Mouse (Mus musculus) kidney, postnatal 14 days (tissue): Measurements from ENCODE around the gene Bco2.
A peak's percentile ranks its signal among the peaks of the same experiment; 100 is the strongest.

Experiments used
- DNase-seq: peaks from one replicate; pipeline ENCODE4 v3.0.0; 2022; ENCODE audit warnings: mixed read lengths

Bco2 gene

GRCm38 (mm10) chr9:50502949-50503348 lies 52.0 kb downstream of the Bco2 start:
- no peak for DNase-seq

- DNase-seq = no peak
Measured at GRCm38 (mm10) chr9:50500974-50501501, 53.9 kb downstream of the Bco2 start.

GRCm38 (mm10) chr9:50500467-50500973 lies 54.5 kb downstream of the Bco2 start:
- DNase-seq = no peak

GRCm38 (mm10) chr9:50499781-50500180 lies 55.2 kb downstream of the Bco2 start:
- no peak for DNase-seq

- no peak for DNase-seq
Measured at GRCm38 (mm10) chr9:50498815-50499214, 56.2 kb downstream of the Bco2 start.

- DNase-seq = no peak
Measured at GRCm38 (mm10) chr9:50497536-50497935, 57.4 kb downstream of the Bco2 start.

- DNase-seq = no peak
Measured at GRCm38 (mm10) chr9:50497076-50497475, 57.9 kb downstream of the Bco2 start.

GRCm38 (mm10) chr9:50496546-50496945 lies 58.4 kb downstream of the Bco2 start:
- no peak for DNase-seq

- DNase-seq = no peak
Measured at GRCm38 (mm10) chr9:50496151-50496505, 58.9 kb downstream of the Bco2 start.

GRCm38 (mm10) chr9:50495405-50496150 lies 59.4 kb downstream of the Bco2 start:
- no peak for DNase-seq

- peak; percentile 33 for DNase-seq
Measured at GRCm38 (mm10) chr9:50494311-50494710, 60.7 kb downstream of the Bco2 start, which contains the start of gene Plet1. Plet1 (plus strand) TSS chr9:50494525.

GRCm38 (mm10) chr9:50493777-50494176 lies 61.2 kb downstream of the Bco2 start:
- DNase-seq = no peak

- DNase-seq = no peak
Measured at GRCm38 (mm10) chr9:50491531-50492045, 63.4 kb downstream of the Bco2 start.

GRCm38 (mm10) chr9:50490836-50491235 lies 64.1 kb downstream of the Bco2 start:
- DNase-seq = no peak

- peak; percentile 34 for DNase-seq
Measured at GRCm38 (mm10) chr9:50485521-50485920, 69.5 kb downstream of the Bco2 start.
